Mouse (Mus musculus): ENCODE data around the gene Cep68.

DNA sequence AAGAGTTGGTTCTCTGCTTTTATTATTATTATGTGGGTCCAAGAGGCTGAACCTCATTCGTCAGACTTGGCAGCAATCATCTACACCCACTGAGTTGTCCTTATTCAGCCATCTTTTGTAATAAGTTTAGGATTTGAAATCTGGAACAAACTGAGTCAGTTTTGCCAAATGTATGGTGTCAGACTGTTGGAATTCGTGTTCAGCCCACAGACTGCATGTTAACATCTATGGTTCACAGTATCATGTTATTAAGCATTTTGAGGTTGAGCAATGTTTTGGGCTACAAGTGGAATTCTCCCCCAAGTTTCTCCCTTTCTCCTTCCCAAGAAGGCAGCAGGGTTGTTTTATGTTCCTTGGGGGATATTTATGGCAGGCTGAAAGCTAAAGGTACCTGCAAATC, 3.9 kb upstream of the Cep68 start:
- no peak for TF ChIP-seq POLR2A (IDR thresholded peaks at IDR 0.05; ENCODE audit: borderline replicate concordance, low read depth, low read length)
- TF ChIP-seq CTCF (IDR thresholded peaks at IDR 0.05; ENCODE audit: low read depth, low read length): no peak

Data from bone marrow macrophage, adult 2 months (primary cell).